Mouse (Mus musculus) midbrain, embryonic 16.5 days (tissue): ENCODE data around the gene Chrnb2. TPM values are rescaled to one million over a fixed set of nuclear protein-coding genes. Genes with fewer than 3 reads are reported as not detected.

Experiments
- ATAC-seq: fragments of 200-750 bp; cut with Nextera tagmentation; 2 replicates; pipeline ENCODE4 v1.8.0; 2017; ENCODE audit warnings: moderate TSS enrichment
- H3K27ac ChIP-seq: fragments of 300-500 bp; sonication (generic); 2 replicates; pipeline ENCODE4 v1.5.1; 2014; ENCODE audit warnings: mild to moderate bottlenecking, low read length, mixed read lengths
- H3K27me3 ChIP-seq: fragments of 300-500 bp; sonication (generic); 2 replicates; pipeline ENCODE4 v1.6.1; 2014; ENCODE audit warnings: low read depth, low read length, mixed read lengths; ENCODE audit not compliant: control insufficient read depth, insufficient read depth
- H3K36me3 ChIP-seq: fragments of 300-500 bp; sonication (generic); 2 replicates; pipeline ENCODE4 v1.6.1; 2014; ENCODE audit warnings: mild to moderate bottlenecking, low read length, moderate library complexity, mixed read lengths; ENCODE audit not compliant: control insufficient read depth, insufficient read depth
- H3K4me1 ChIP-seq: fragments of 300-500 bp; sonication (generic); 2 replicates; pipeline ENCODE4 v1.6.1; 2014; ENCODE audit warnings: mild to moderate bottlenecking, low read length, mixed read lengths; ENCODE audit not compliant: control insufficient read depth, insufficient read depth
- H3K4me2 ChIP-seq: fragments of 300-500 bp; sonication (generic); 2 replicates; pipeline ENCODE4 v1.6.1; 2014; ENCODE audit warnings: mild to moderate bottlenecking, low read length, mixed read lengths
- H3K4me3 ChIP-seq: fragments of 300-500 bp; sonication (generic); 2 replicates; pipeline ENCODE4 v1.5.1; 2014; ENCODE audit warnings: low read depth, mild to moderate bottlenecking, low read length, moderate library complexity, mixed read lengths
- H3K9ac ChIP-seq: fragments of 300-500 bp; sonication (generic); 2 replicates; pipeline ENCODE4 v1.6.1; 2014; ENCODE audit warnings: low read depth, low read length, mixed read lengths
- H3K9me3 ChIP-seq: fragments of 300-500 bp; sonication (generic); replicated peaks from 2 replicates; pipeline ENCODE4 v1.6.1; 2014; ENCODE audit warnings: mild to moderate bottlenecking, low read length, mixed read lengths; ENCODE audit not compliant: control insufficient read depth, poor library complexity, severe bottlenecking
- WGBS: fragments of 180-500 bp; shearing (Covaris S2); extraction: QIAGEN DNeasy Blood & Tissue Kit; methylation state at CpG from one replicate; pipeline ENCODE4 v1.1.7; 2014; 5-methylcytosine and 5-hydroxymethylcytosine counted together
- polyA plus RNA-seq: library from polyadenylated mRNA; unstranded; fragments of >200 nt; fragmentation: Nextera tagmentation; extraction: Ambion mirVana; gene quantifications from 2 replicates; pipeline ENCODE4 v1.2.1, GENCODE M21; 2015

Chrnb2 gene
- polyA plus RNA-seq, 1 experiment from 2014 or later: 31.5 TPM

GRCm38 (mm10) chr3:89788680-89789352 lies 24.4 kb upstream of the Chrnb2 start:
- Histone ChIP-seq H3K4me1 (no peaks in the 10 kb centered on the region), H3K36me3 (no peaks in the 10 kb centered on the region), H3K4me3 (no peak overlapping the region), H3K9me3 (no peaks in the 10 kb centered on the region), H3K4me2 (no peak overlapping the region), H3K9ac (no peak overlapping the region), H3K27ac (no peak overlapping the region), H3K27me3 (no peaks in the 10 kb centered on the region)
- no peak for ATAC-seq
- WGBS: 71% methylated on average over 16 of the region's 16 CpGs

DNA sequence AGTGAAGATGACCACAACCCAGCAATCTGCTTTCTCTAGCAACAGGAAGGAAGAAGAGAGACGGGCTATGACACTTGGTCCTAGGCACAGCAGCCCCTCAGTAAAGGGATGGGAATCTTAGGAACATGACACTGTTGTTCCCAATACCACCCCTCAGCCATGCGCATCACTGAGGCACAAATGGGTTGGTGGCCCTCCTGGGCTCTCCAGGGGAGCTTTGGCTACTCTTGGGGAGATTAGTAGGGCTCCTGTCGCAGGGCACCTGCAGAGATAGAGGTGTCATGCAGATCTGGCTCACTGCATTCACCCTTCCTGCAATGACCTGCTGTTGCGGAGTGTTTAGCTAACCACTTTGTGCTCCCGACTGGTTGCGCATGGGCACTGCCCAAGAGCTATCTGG lies 21.8 kb upstream of the Chrnb2 start:
- WGBS: 78% methylated on average over 6 of the region's 6 CpGs
- Histone ChIP-seq H3K36me3 (peaks cover 20% of the 10 kb centered on the region), H3K4me1 (no peaks in the 10 kb centered on the region), H3K4me3 (no peak overlapping the region), H3K27me3 (no peaks in the 10 kb centered on the region), H3K9ac (no peak overlapping the region), H3K4me2 (no peak overlapping the region), H3K27ac (no peak overlapping the region), H3K9me3 (no peaks in the 10 kb centered on the region)
- ATAC-seq: no peak

GRCm38 (mm10) chr3:89784991-89785753 lies 20.7 kb upstream of the Chrnb2 start:
- Histone ChIP-seq H3K36me3 (peaks cover 28% of the 10 kb centered on the region), H3K4me2 (no peak overlapping the region), H3K4me3 (no peak overlapping the region), H3K9ac (no peak overlapping the region), H3K4me1 (no peaks in the 10 kb centered on the region), H3K27ac (no peak overlapping the region), H3K27me3 (no peaks in the 10 kb centered on the region), H3K9me3 (no peaks in the 10 kb centered on the region)
- 17% methylated on average over 11 of the region's 11 CpGs for WGBS
- no peak for ATAC-seq

- no peak overlapping the region for H3K4me2 ChIP-seq
- WGBS: 90% methylated on average over 5 of the region's 5 CpGs
- no peaks in the 10 kb centered on the region for H3K4me1 ChIP-seq
- H3K27me3 ChIP-seq: no peaks in the 10 kb centered on the region
- H3K27ac ChIP-seq: no peak overlapping the region
- H3K9ac ChIP-seq: no peak overlapping the region
- ATAC-seq: no peak
- no peak overlapping the region for H3K4me3 ChIP-seq
- peaks cover 45% of the 10 kb centered on the region for H3K36me3 ChIP-seq
- no peaks in the 10 kb centered on the region for H3K9me3 ChIP-seq
Observed at GRCm38 (mm10) chr3:89781640-89782039, 17.2 kb upstream of the Chrnb2 start.

- Histone ChIP-seq H3K36me3 (peaks cover 51% of the 10 kb centered on the region), H3K4me2 (no peak overlapping the region), H3K4me3 (no peak overlapping the region), H3K27me3 (no peaks in the 10 kb centered on the region), H3K9ac (no peak overlapping the region), H3K4me1 (peaks cover 7% of the 10 kb centered on the region), H3K27ac (no peak overlapping the region), H3K9me3 (no peaks in the 10 kb centered on the region)
- no peak for ATAC-seq
- 90% methylated on average over 4 of the region's 4 CpGs for WGBS
Observed at GRCm38 (mm10) chr3:89780102-89780501, 15.7 kb upstream of the Chrnb2 start.

- H3K9ac ChIP-seq: 0 out of 2 replicates have a peak overlapping the region, but pooled peaks have one; percentile 23
- H3K36me3 ChIP-seq: peaks cover 31% of the 10 kb centered on the region
- no peaks in the 10 kb centered on the region for H3K27me3 ChIP-seq
- 84% methylated on average over 4 of the region's 4 CpGs for WGBS
- ATAC-seq: no peak
- H3K4me3 ChIP-seq: no peak overlapping the region
- H3K4me1 ChIP-seq: peaks cover 28% of the 10 kb centered on the region
- H3K27ac ChIP-seq: no peak overlapping the region
- H3K9me3 ChIP-seq: no peaks in the 10 kb centered on the region
- no peak overlapping the region for H3K4me2 ChIP-seq
Observed at GRCm38 (mm10) chr3:89776001-89776400, 11.6 kb upstream of the Chrnb2 start.

GRCm38 (mm10) chr3:89774236-89774960 lies 10.0 kb upstream of the Chrnb2 start:
- H3K4me3 ChIP-seq: peak overlapping the region; percentile 98
- no peaks in the 10 kb centered on the region for H3K27me3 ChIP-seq
- no peaks in the 10 kb centered on the region for H3K9me3 ChIP-seq
- peak overlapping the region; percentile 94 for H3K27ac ChIP-seq
- H3K9ac ChIP-seq: peak overlapping the region; percentile 97
- H3K4me1 ChIP-seq: peaks cover 34% of the 10 kb centered on the region
- WGBS: 56% methylated on average over 15 of the region's 15 CpGs
- no peak for ATAC-seq
- H3K4me2 ChIP-seq: peak overlapping the region; percentile 93
- peaks cover 17% of the 10 kb centered on the region for H3K36me3 ChIP-seq

- no peaks in the 10 kb centered on the region for H3K27me3 ChIP-seq
- no peaks in the 10 kb centered on the region for H3K9me3 ChIP-seq
- peak overlapping the region; percentile 94 for H3K27ac ChIP-seq
- peak overlapping the region; percentile 97 for H3K9ac ChIP-seq
- peak overlapping the region; percentile 93 for H3K4me2 ChIP-seq
- H3K4me1 ChIP-seq: peaks cover 34% of the 10 kb centered on the region
- peak overlapping the region; percentile 98 for H3K4me3 ChIP-seq
- no peak; the same call in none of the 2 replicates for ATAC-seq
- under 1% methylated on average over 35 of the region's 37 CpGs for WGBS
- peaks cover 17% of the 10 kb centered on the region for H3K36me3 ChIP-seq
Observed at GRCm38 (mm10) chr3:89773740-89774211, 9.3 kb upstream of the Chrnb2 start.
